Mouse (Mus musculus) testis, adult 2 months (tissue): ENCODE results near the gene Tex26.

Experiments
- CTCF ChIP-seq: fragments of 200-500 bp; IDR thresholded peaks from 2 replicates; pipeline ENCODE4 v1.5.1; 2012; ENCODE audit warnings: low read depth, mild to moderate bottlenecking, inconsistent platforms, low read length, moderate library complexity; ENCODE audit not compliant: control insufficient read depth, insufficient read depth, insufficient replicate concordance
- POLR2A ChIP-seq: fragments of 200-500 bp; IDR thresholded peaks from 2 replicates; pipeline ENCODE4 v1.6.1; 2012; ENCODE audit warnings: low read depth, mild to moderate bottlenecking, inconsistent platforms, low read length, moderate library complexity; ENCODE audit not compliant: control insufficient read depth

DNA sequence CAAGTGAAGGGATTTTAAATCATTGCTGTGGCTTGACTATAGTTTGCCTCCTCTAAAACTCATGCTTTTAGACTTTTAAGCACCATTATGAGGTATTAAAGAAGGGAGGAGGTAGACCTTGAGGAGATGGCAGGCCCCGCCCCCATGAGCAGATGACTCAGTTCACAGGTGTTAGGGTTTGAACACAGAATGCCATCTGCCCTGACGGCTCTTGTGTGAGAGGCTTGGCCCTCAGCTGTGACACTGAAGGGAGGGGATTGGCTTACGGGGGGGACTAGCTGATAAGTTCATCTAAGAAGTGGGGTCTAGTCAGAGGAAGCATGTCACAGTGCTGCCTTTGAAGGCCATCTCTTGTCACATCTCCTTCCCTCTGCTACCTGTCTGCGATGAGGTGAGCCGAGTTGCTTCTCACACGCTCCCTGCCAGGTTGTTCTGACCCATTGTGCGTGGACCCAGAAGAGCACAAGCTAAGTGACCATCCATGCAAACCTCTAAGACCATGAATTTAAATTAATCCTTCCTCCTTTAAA lies 37.9 kb upstream of the Tex26 start:
- no peak for TF ChIP-seq POLR2A
- no peak for TF ChIP-seq CTCF
